Mouse (Mus musculus): ENCODE measurements around the gene Gbx2.

DNA sequence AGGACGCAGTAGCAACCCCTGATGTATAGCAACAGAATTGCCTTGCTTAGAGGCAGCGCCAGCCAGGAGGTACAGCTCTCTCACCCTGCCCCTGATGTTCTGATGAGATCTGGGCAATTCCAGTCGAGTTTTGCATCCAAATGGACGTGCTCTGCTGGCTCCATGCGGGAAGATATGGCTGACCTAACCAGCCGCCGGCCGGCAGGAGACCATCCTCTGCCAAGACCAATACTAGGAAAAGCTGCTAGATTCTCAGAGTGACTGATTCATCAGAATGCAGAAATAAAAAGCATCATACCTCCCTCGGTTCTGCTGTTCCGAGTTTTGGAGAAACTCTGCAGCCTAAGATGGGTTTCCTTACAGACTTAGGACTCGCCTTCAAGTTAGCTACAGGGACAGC is 52.5 kb downstream of the Gbx2 start:
- TF ChIP-seq POLR2A (IDR thresholded peaks at IDR 0.05; ENCODE audit: insufficient read depth, low read length) (no peak), CTCF (IDR thresholded peaks at IDR 0.05; ENCODE audit: low read depth, low read length) (no peak), EP300 (IDR thresholded peaks at IDR 0.05; ENCODE audit: insufficient read depth, low read depth, low read length) (peak; percentile 58; the same call in 1 of the 2 replicates)
